Mouse (Mus musculus) thymus, postnatal 14 days (tissue): ENCODE data around the gene Olfr591.
"Not testable (repeated sequence)": the region's sequence is repeated elsewhere in the genome, so short reads cannot be mapped to it uniquely, and the experiment has no call there.

Source experiments
- DNase-seq: peaks from one replicate; pipeline ENCODE4 v3.0.0; 2021

Gene Olfr591

DNA sequence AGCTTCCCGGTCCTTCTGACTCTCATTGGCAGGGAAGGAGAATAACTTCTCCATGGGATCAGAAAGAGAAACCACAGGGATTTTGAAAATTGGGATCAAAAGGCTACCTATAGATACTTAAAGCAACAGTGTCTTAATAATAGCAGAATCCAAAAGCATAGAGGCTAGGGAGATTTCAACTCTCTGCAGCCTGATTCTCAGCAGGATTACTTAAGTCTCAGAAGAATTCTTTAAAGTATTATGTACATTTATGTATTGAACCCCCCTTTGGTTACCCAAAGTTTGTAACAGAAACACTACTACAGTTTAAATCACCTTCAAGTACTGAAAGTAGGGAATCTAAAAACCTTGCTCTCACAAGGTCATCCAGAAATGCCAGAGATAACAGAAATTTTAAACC lies at the start of gene Olfr591:
Olfr591 (minus strand) TSS at position 101 of the 400 bp plus-strand sequence.
- DNase-seq, result no peak

- no peak for DNase-seq
These were observed 38.6 kb upstream of the Olfr591 start, which contains the start of gene Olfr594 for GRCm38 (mm10) chr7:103216696-103217095. Gene Olfr594, plus strand, starts transcription at chr7:103216996.

- not testable (repeated sequence) for DNase-seq
These were observed 33.9 kb upstream of the Olfr591 start for GRCm38 (mm10) chr7:103212050-103212449.

- DNase-seq, result no peak
These were observed 33.4 kb upstream of the Olfr591 start, which contains the start of gene Olfr593 for GRCm38 (mm10) chr7:103211562-103211961. Gene Olfr593, plus strand, starts transcription at chr7:103211862.

GRCm38 (mm10) chr7:103184503-103184902 lies 6.4 kb upstream of the Olfr591 start, which contains the start of gene Olfr592:
Gene Olfr592, plus strand, starts transcription at chr7:103184803.
- DNase-seq, result not testable (repeated sequence)

DNA sequence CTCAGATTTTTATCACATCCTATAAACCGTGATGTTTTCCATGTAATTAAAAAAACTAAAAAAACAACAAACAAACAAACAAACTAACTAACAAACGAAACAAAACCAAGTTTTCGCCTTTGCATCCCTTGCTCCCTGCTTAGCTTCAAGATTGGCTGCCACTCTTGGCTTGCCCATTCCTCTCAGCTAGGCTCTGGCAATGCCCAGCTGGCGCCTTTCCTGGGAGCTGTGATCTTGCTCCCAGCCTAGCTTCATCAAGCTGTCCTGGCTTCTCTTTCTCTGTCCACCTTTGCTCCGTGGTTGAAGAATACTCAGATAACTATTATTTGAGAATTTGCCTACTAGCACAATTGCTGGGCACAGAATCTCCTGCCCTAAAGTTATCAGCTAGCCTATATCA lies 8.4 kb downstream of the Olfr591 start:
- DNase-seq, result no peak

DNA sequence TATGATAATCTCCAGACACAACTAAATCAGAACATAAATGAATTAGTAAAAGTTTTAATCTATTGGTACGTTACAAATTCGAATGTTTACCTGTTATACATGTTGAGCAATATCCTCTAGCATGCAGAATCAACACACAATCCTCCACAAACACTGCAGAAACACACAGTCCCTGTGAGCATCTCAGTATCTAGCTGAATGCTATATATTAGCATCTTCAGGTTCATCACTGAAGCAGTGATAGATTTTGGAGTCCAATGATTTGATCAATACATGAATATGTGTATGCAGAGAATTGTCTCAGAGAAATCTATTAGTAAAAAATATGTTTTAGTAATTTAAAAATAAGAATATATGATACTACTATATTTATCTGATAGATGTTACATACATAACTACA lies 21.9 kb downstream of the Olfr591 start, which contains the start of gene Olfr589:
Olfr589 (minus strand) TSS at position 101 of the 400 bp plus-strand sequence.
- DNase-seq, result no peak

- DNase-seq, result no peak
These were observed 37.6 kb downstream of the Olfr591 start, which contains the start of gene Olfr588-ps1 for GRCm38 (mm10) chr7:103140579-103140978. Gene Olfr588-ps1, plus strand, starts transcription at chr7:103140879.

- no peak for DNase-seq
These were observed 52.6 kb downstream of the Olfr591 start, which contains the start of gene Olfr586 for GRCm38 (mm10) chr7:103125538-103125937. Gene Olfr586, minus strand, starts transcription at chr7:103125638.

GRCm38 (mm10) chr7:103119406-103119805 lies 58.7 kb downstream of the Olfr591 start:
- no peak for DNase-seq
